Mouse (Mus musculus) embryo, embryonic 11.5 days (tissue): ENCODE measurements around the gene Kidins220.

Experiments
- DNase-seq: peaks from one replicate; pipeline ENCODE4 v3.0.0-alpha.2; 2012; ENCODE audit warnings: low read depth, low spot score

Gene Kidins220

GRCm38 (mm10) chr12:25109971-25110681 lies 135.4 kb downstream of the Kidins220 start:
- DNase-seq = no peak

DNA sequence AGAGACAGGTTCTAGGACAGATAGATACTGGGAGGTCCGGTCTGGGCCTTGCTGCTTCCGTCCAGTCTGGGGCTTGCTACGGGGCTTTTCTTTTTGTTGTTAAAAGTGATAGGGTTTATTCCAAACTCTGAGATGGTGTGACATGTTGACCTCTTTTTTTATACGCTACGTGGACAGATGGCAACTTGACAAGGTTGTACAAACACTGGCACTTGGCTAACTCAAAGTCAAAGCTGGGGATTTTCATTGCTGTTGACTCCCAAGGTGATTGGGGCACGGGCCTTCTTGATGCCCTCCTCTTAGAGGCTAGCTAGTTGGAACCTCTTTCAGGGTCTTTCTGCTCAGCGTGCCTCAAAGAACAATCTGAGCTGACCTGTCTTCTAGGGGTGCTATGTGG lies 136.0 kb downstream of the Kidins220 start:
- no peak for DNase-seq
